Mouse (Mus musculus): ENCODE measurements at regions not wholly inside any gene's neighbourhood (a gene's known extent, or its start where the extent isn't known, plus 50 kb on each side); places are given as distances from the start of the nearest gene placed in this dataset. TPM values are rescaled to one million over a fixed set of nuclear protein-coding genes. Genes with fewer than 3 reads are reported as not detected.

- no peak overlapping the region for H3K27ac ChIP-seq (replicated peaks)
- no peak overlapping the region for H3K9ac ChIP-seq
- H3K4me3 ChIP-seq (replicated peaks): no peak overlapping the region
- WGBS (ENCODE audit: insufficient replicate concordance): 28% methylated on average over 9 of the region's 9 CpGs
- no peak overlapping the region for H3K4me2 ChIP-seq
- no peaks in the 10 kb centered on the region for H3K27me3 ChIP-seq
- H3K36me3 ChIP-seq (replicated peaks): no peaks in the 10 kb centered on the region
- ATAC-seq (ENCODE audit: insufficient read depth): no peak
- no peaks in the 10 kb centered on the region for H3K4me1 ChIP-seq (replicated peaks)
- no peaks in the 10 kb centered on the region for H3K9me3 ChIP-seq (replicated peaks)
Observed at GRCm38 (mm10) chr4:87359483-87359882, 129.2 kb upstream of the Slc24a2 start.

GRCm38 (mm10) chr4:87359004-87359403, 128.7 kb upstream of the Slc24a2 start:
- Histone ChIP-seq H3K4me3 (replicated peaks) (no peak overlapping the region), H3K4me2 (no peak overlapping the region)
- 63% methylated on average over 3 of the region's 3 CpGs for WGBS (ENCODE audit: insufficient replicate concordance)

GRCm38 (mm10) chr4:87332968-87333367, 102.7 kb upstream of the Slc24a2 start:
- Histone ChIP-seq H3K9me3 (replicated peaks) (no peaks in the 10 kb centered on the region), H3K4me3 (replicated peaks) (no peak overlapping the region), H3K9ac (no peak overlapping the region), H3K27me3 (no peaks in the 10 kb centered on the region), H3K4me2 (no peak overlapping the region), H3K36me3 (replicated peaks) (no peaks in the 10 kb centered on the region), H3K4me1 (replicated peaks) (no peaks in the 10 kb centered on the region), H3K27ac (replicated peaks) (no peak overlapping the region)
- no peak for ATAC-seq (ENCODE audit: insufficient read depth)
- WGBS (ENCODE audit: insufficient replicate concordance): 67% methylated on average over 2 of the region's 2 CpGs

More at GRCm38 (mm10) chr4:87359004-87359403, 128.7 kb upstream of the Slc24a2 start:
- Histone ChIP-seq H3K4me1 (replicated peaks) (no peaks in the 10 kb centered on the region), H3K27me3 (no peaks in the 10 kb centered on the region), H3K9me3 (replicated peaks) (no peaks in the 10 kb centered on the region), H3K9ac (no peak overlapping the region), H3K36me3 (replicated peaks) (no peaks in the 10 kb centered on the region), H3K27ac (replicated peaks) (no peak overlapping the region)
- ATAC-seq (ENCODE audit: insufficient read depth): no peak

DNA sequence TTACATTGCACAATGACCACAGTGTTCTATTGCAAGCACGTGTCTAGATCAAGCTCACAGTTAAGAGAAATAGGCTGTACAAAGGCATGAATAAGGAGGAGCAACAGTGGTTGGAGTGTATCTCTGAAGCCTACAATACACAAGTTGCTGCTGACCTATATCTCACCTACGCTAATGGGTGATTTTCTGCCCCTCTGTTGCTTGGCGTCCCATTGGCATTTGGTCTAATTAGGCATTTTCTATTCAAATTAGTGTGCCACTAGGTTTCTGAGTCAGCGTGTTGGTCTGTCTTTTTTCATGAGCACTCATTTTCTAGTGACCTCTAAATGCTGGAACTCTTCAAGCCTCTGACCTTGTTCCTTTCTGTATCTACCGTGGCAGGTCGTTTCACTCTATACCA, 98.9 kb upstream of the Slc24a2 start:
- Histone ChIP-seq H3K36me3 (replicated peaks) (no peaks in the 10 kb centered on the region), H3K4me3 (replicated peaks) (no peak overlapping the region), H3K27me3 (no peaks in the 10 kb centered on the region), H3K9me3 (replicated peaks) (no peaks in the 10 kb centered on the region), H3K4me1 (replicated peaks) (no peaks in the 10 kb centered on the region), H3K27ac (replicated peaks) (no peak overlapping the region), H3K4me2 (no peak overlapping the region), H3K9ac (no peak overlapping the region)
- WGBS (ENCODE audit: insufficient replicate concordance): 63% methylated on average over 6 of the region's 6 CpGs
- ATAC-seq (ENCODE audit: insufficient read depth): no peak

GRCm38 (mm10) chr4:87321726-87322349, 91.6 kb upstream of the Slc24a2 start:
- Histone ChIP-seq H3K4me2 (no peak overlapping the region), H3K36me3 (replicated peaks) (no peaks in the 10 kb centered on the region), H3K4me3 (replicated peaks) (no peak overlapping the region), H3K9me3 (replicated peaks) (no peaks in the 10 kb centered on the region), H3K27ac (replicated peaks) (no peak overlapping the region), H3K4me1 (replicated peaks) (no peaks in the 10 kb centered on the region), H3K9ac (no peak overlapping the region), H3K27me3 (no peaks in the 10 kb centered on the region)
- no peak for ATAC-seq (ENCODE audit: insufficient read depth)
- WGBS (ENCODE audit: insufficient replicate concordance): 42% methylated on average over 2 of the region's 2 CpGs

GRCm38 (mm10) chr4:87298129-87298528, 67.9 kb upstream of the Slc24a2 start:
- H3K36me3 ChIP-seq (replicated peaks): no peaks in the 10 kb centered on the region
- no peaks in the 10 kb centered on the region for H3K4me1 ChIP-seq (replicated peaks)
- H3K4me3 ChIP-seq (replicated peaks): no peak overlapping the region
- no peak for ATAC-seq (ENCODE audit: insufficient read depth)
- H3K4me2 ChIP-seq: no peak overlapping the region
- no peaks in the 10 kb centered on the region for H3K9me3 ChIP-seq (replicated peaks)
- no peak overlapping the region for H3K9ac ChIP-seq
- H3K27me3 ChIP-seq: no peaks in the 10 kb centered on the region
- H3K27ac ChIP-seq (replicated peaks): no peak overlapping the region
- 52% methylated on average over 5 of the region's 5 CpGs for WGBS (ENCODE audit: insufficient replicate concordance)

DNA sequence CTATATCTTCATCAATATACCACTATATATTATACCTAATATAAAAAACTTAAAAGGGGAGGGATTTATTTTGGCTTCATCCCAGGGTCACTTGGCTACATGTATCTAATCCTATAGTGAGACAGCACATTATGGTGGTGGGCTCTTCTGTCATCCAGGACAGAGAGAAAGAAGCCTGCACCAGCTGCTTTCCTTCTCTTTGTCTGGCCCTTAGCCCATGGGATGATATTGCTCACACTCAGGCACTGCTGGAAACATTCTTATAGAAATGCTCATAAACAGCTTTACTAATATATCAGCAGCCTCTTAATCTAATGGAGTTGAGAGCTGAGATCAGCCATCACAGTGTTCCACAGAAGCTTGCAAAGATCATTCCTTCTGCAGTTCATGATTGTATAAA, 64.3 kb upstream of the Slc24a2 start:
- ATAC-seq (ENCODE audit: insufficient read depth): no peak
- no peaks in the 10 kb centered on the region for H3K27me3 ChIP-seq
- no peaks in the 10 kb centered on the region for H3K36me3 ChIP-seq (replicated peaks)
- no peaks in the 10 kb centered on the region for H3K4me1 ChIP-seq (replicated peaks)
- no peak overlapping the region for H3K4me2 ChIP-seq
- H3K27ac ChIP-seq (replicated peaks): no peak overlapping the region
- H3K9ac ChIP-seq: no peak overlapping the region
- H3K4me3 ChIP-seq (replicated peaks): no peak overlapping the region
- no peaks in the 10 kb centered on the region for H3K9me3 ChIP-seq (replicated peaks)

Small RNA genes lying in the stretch of these regions (microRNA-seq; reads per million reads assigned to microRNA genes)
- not detected for gene Gm23154
